Mouse (Mus musculus) hindbrain, embryonic 12.5 days (tissue): ENCODE data around the gene Arhgap45. TPM values are rescaled to one million over a fixed set of nuclear protein-coding genes. Genes with fewer than 3 reads are reported as not detected.

ENCODE experiments used
- polyA plus RNA-seq: library from polyadenylated mRNA; unstranded; fragments of >200 nt; fragmentation: Nextera tagmentation; extraction: Ambion mirVana; gene quantifications from 2 replicates; pipeline ENCODE4 v1.2.1, GENCODE M21; 2016

Arhgap45 gene
- polyA plus RNA-seq, 1 experiment from 2014 or later, result 8.7 TPM

Other genes with a start within 250 kb of the Arhgap45 start
- gene Rnf126, start 249.7 kb upstream of the Arhgap45 start, polyA plus RNA-seq, result 103 and 108 TPM in 2 replicates
- gene Fstl3, start 239.4 kb upstream of the Arhgap45 start, polyA plus RNA-seq, result 2.3 and 2.7 TPM in 2 replicates
- gene Prss57, start 225.7 kb upstream of the Arhgap45 start, polyA plus RNA-seq, result 0.23 and 0.30 TPM in 2 replicates
- 189 and 198 TPM in 2 replicates for gene Palm, start 223.1 kb upstream of the Arhgap45 start, polyA plus RNA-seq
- gene Misp, start 195.7 kb upstream of the Arhgap45 start, polyA plus RNA-seq, result 1.3 and 2.1 TPM in 2 replicates
- 201 and 211 TPM in 2 replicates for gene Ptbp1, start 162.2 kb upstream of the Arhgap45 start, polyA plus RNA-seq
- gene Prtn3, start 142.2 kb upstream of the Arhgap45 start, polyA plus RNA-seq, result 11.8 and 14.1 TPM in 2 replicates
- gene Plppr3, start 142.0 kb upstream of the Arhgap45 start, polyA plus RNA-seq, result 289 and 290 TPM in 2 replicates
- gene Elane, start 130.4 kb upstream of the Arhgap45 start, polyA plus RNA-seq, result 0.56 TPM in 1 of 2 replicates, not detected in the other
- gene Cfd, start 125.8 kb upstream of the Arhgap45 start, polyA plus RNA-seq, result not detected in 2 replicates
- gene Med16, start 107.7 kb upstream of the Arhgap45 start, polyA plus RNA-seq, result 63.3 and 70.0 TPM in 2 replicates
- 25.5 and 54.9 TPM in 2 replicates for gene Gm26602, start 105.8 kb upstream of the Arhgap45 start, polyA plus RNA-seq
- 1.2 and 1.6 TPM in 2 replicates for gene Kiss1r, start 99.7 kb upstream of the Arhgap45 start, polyA plus RNA-seq
- gene R3hdm4, start 95.4 kb upstream of the Arhgap45 start, polyA plus RNA-seq, result 173 and 184 TPM in 2 replicates
- 4.7 and 5.3 TPM in 2 replicates for gene Arid3a, start 89.6 kb upstream of the Arhgap45 start, polyA plus RNA-seq
- gene Wdr18, start 56.5 kb upstream of the Arhgap45 start, polyA plus RNA-seq, result 89.4 and 100 TPM in 2 replicates
- 0.23 and 0.44 TPM in 2 replicates for gene Grin3b, start 45.9 kb upstream of the Arhgap45 start, polyA plus RNA-seq
- gene Tmem259, start 32.3 kb upstream of the Arhgap45 start, polyA plus RNA-seq, result 23.1 and 25.5 TPM in 2 replicates
- gene Cnn2, start 28.1 kb upstream of the Arhgap45 start, polyA plus RNA-seq, result 178 and 204 TPM in 2 replicates
- 6.9 and 7.7 TPM in 2 replicates for gene Abca7, start 20.2 kb upstream of the Arhgap45 start, polyA plus RNA-seq
- gene Polr2e, start 23.1 kb downstream of the Arhgap45 start, polyA plus RNA-seq, result 163 and 171 TPM in 2 replicates
- gene Gpx4, start 30.5 kb downstream of the Arhgap45 start, polyA plus RNA-seq, result 449 and 484 TPM in 2 replicates
- 15.1 TPM in 2 replicates for gene Sbno2, start 88.9 kb downstream of the Arhgap45 start, polyA plus RNA-seq
- 13.1 and 16.1 TPM in 2 replicates for gene Stk11, start 99.2 kb downstream of the Arhgap45 start, polyA plus RNA-seq
- 351 and 385 TPM in 2 replicates for gene Atp5d, start 122.0 kb downstream of the Arhgap45 start, polyA plus RNA-seq
- gene Cbarp, start 124.2 kb downstream of the Arhgap45 start, polyA plus RNA-seq, result 18.4 and 22.3 TPM in 2 replicates
- 42.1 and 54.5 TPM in 2 replicates for gene Midn, start 131.6 kb downstream of the Arhgap45 start, polyA plus RNA-seq
- gene Cirbp, start 149.3 kb downstream of the Arhgap45 start, polyA plus RNA-seq, result 235 and 271 TPM in 2 replicates
- gene 1600002K03Rik, start 156.3 kb downstream of the Arhgap45 start, polyA plus RNA-seq, result 12.0 and 13.3 TPM in 2 replicates
- 49.3 and 50.5 TPM in 2 replicates for gene Efna2, start 162.8 kb downstream of the Arhgap45 start, polyA plus RNA-seq
- 50.0 and 58.8 TPM in 2 replicates for gene Mum1, start 209.8 kb downstream of the Arhgap45 start, polyA plus RNA-seq
- 177 and 220 TPM in 2 replicates for gene Ndufs7, start 232.5 kb downstream of the Arhgap45 start, polyA plus RNA-seq
- gene Gamt, start 244.4 kb downstream of the Arhgap45 start, polyA plus RNA-seq, result 26.6 and 29.6 TPM in 2 replicates
- gene Dazap1, start 244.8 kb downstream of the Arhgap45 start, polyA plus RNA-seq, result 67.1 and 76.9 TPM in 2 replicates